In genomic region chr17:86929981-86930380, GRCm38 (mm10) we compare ENCODE assay signal across 22 mouse cellular contexts. TPM values are rescaled to one million over a fixed set of nuclear protein-coding genes. Genes with fewer than 3 reads are reported as not detected.
"Had no signal": no experiment of that assay in that cellular context is flagged by ENCODE, and none has a peak within 500 bp of the region (broad histone marks: within the 10 kb centered on the region; RNA-seq: fewer than 3 reads in every experiment).

No protein-coding gene starts in this region.

- H3K9me3 ChIP-seq: limb, embryonic 12.5 days; liver, embryonic 13.5 days; stomach, embryonic 15.5 days had no signal

- H3K4me1 ChIP-seq: liver, embryonic 13.5 days; stomach, embryonic 15.5 days had no signal

- H3K27ac ChIP-seq: limb, embryonic 12.5 days; liver, embryonic 13.5 days; neural tube, embryonic 12.5 days; stomach, embryonic 15.5 days had no signal

- H3K36me3 ChIP-seq: limb, embryonic 12.5 days; liver, embryonic 13.5 days; neural tube, embryonic 12.5 days; stomach, embryonic 15.5 days had no signal

- DNase-seq: kidney, adult 8-10 months; kidney, postnatal 25 days; liver; liver, embryonic 13.5 days; liver, postnatal 0 days; lung, postnatal 14 days; midbrain, embryonic 14.5 days; right cerebral cortex, postnatal 14 days; thymus, adult 2 months; thymus, postnatal 25 days had no signal

- H3K4me2 ChIP-seq: limb, embryonic 12.5 days; liver, embryonic 13.5 days; neural tube, embryonic 12.5 days; stomach, embryonic 15.5 days had no signal

- H3K9ac ChIP-seq: limb, embryonic 12.5 days; liver, embryonic 13.5 days; liver, postnatal 0 days; neural tube, embryonic 12.5 days; stomach, embryonic 15.5 days had no signal

- ATAC-seq: liver, postnatal 0 days had no signal

- H3K4me3 ChIP-seq: limb, embryonic 12.5 days; liver, embryonic 13.5 days; neural tube, embryonic 12.5 days; stomach, embryonic 15.5 days had no signal

RNA-seq across cellular contexts. Expression of gene Tmem247, which starts 12.8 kb away (rescaled TPM):
- total RNA-seq: layer of hippocampus, postnatal 25 days; left cerebral cortex, adult 8-10 months; left cerebral cortex, postnatal 25 days; megakaryocyte progenitor cell, adult 5-6 weeks; monocyte, adult 5-6 weeks; neutrophil, adult 5-6 weeks had no signal
- polyA plus RNA-seq: kidney, embryonic 16.5 days; limb, embryonic 12.5 days; liver, embryonic 13.5 days; liver, postnatal 0 days; midbrain, embryonic 14.5 days; neural tube, embryonic 12.5 days; spleen, adult 2 months; stomach, embryonic 15.5 days; thymus, adult 2 months; urinary bladder, adult 2 months had no signal

RNA-seq across cellular contexts. Expression of gene Atp6v1e2, which starts 17.7 kb away (rescaled TPM):
- total RNA-seq: left cerebral cortex, adult 8-10 months; megakaryocyte progenitor cell, adult 5-6 weeks; monocyte, adult 5-6 weeks; neutrophil, adult 5-6 weeks had no signal
- polyA plus RNA-seq: kidney, embryonic 16.5 days; limb, embryonic 12.5 days; liver, embryonic 13.5 days; liver, postnatal 0 days; midbrain, embryonic 14.5 days; neural tube, embryonic 12.5 days; spleen, adult 2 months; stomach, embryonic 15.5 days; thymus, adult 2 months; urinary bladder, adult 2 months had no signal
